Mouse (Mus musculus): ENCODE data around the gene Bri3. TPM values are rescaled to one million over a fixed set of nuclear protein-coding genes. Genes with fewer than 3 reads are reported as not detected.
"Not testable (repeated sequence)": the region's sequence is repeated elsewhere in the genome, so short reads cannot be mapped to it uniquely, and the experiment has no call there.

Bri3 gene
- total and polyA plus RNA-seq, 2 experiments from 2014 or later, result 17.6 to 138 TPM

DNA sequence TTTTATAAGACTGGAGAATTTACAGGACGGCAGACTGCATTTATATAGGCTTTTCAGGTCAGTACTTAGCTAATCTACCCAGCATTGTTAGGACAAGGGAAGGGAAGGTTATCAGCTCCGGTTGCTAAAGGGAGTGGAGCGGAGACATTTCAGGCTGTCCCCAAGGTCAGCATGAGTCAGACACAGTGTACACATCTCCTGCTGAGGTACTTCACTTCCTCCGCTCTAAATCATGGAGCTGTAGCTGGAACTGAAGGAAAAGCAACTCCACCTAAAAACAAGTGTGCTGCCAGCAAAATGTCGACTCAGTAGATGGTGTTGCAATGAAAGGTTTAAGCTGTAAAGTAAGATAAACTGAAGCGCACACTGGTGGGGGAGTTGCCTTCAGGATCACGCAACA, 77.4 kb downstream of the Bri3 start:
- H3K36me3 ChIP-seq (ENCODE audit: insufficient read depth), result no peaks in the 10 kb centered on the region
- TF ChIP-seq CTCF (IDR thresholded peaks at IDR 0.05; ENCODE audit: low read depth), result no peak
- no peak for ATAC-seq
- no peak for DNase-seq
- H3K9ac ChIP-seq, result no peak overlapping the region
- H3K4me2 ChIP-seq (ENCODE audit: low read depth), result no peak overlapping the region
- H3K4me3 ChIP-seq (ENCODE audit: low read depth, low read length), result no peak overlapping the region
- H3K9me3 ChIP-seq (ENCODE audit: low read length), result no peaks in the 10 kb centered on the region
- H3K27me3 ChIP-seq (ENCODE audit: insufficient read depth, low read length), result no peaks in the 10 kb centered on the region
- no peak overlapping the region for H3K27ac ChIP-seq (ENCODE audit: low read depth, low read length)
- 83% methylated on average over 7 of the region's 7 CpGs for WGBS
- no peaks in the 10 kb centered on the region for H3K4me1 ChIP-seq (ENCODE audit: insufficient read depth)

DNA sequence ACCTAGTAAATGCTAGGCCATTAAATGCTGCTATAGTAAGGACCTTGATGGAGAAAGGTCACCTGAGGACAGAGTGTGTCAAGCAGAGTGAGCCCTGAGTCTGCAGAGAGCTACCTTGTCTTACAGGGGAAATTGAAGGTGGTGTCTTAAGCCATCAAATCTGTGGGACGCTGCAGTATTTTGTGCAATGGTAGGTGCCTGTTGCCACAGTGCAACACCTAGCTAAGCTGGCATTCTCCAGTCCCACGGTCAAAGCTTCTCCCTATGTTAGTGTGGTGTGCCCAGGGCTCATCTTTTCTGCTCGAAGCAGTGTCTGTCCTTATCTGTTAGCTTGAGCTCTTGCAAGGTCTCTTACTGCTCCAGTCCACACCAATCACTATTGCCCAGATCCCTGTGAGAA, 78.5 kb downstream of the Bri3 start:
- ATAC-seq (no peak), DNase-seq (no peak)
- no peaks in the 10 kb centered on the region for H3K4me1 ChIP-seq (ENCODE audit: insufficient read depth)
- no peak overlapping the region for H3K27ac ChIP-seq (ENCODE audit: low read depth, low read length)
- no peak overlapping the region for H3K4me3 ChIP-seq (ENCODE audit: low read depth, low read length)
- H3K9ac ChIP-seq, result no peak overlapping the region
- no peaks in the 10 kb centered on the region for H3K9me3 ChIP-seq (ENCODE audit: low read length)
- WGBS, result 92% methylated on average over 3 of the region's 3 CpGs
- no peak overlapping the region for H3K4me2 ChIP-seq (ENCODE audit: low read depth)
- H3K27me3 ChIP-seq (ENCODE audit: insufficient read depth, low read length), result no peaks in the 10 kb centered on the region
- H3K36me3 ChIP-seq (ENCODE audit: insufficient read depth), result no peaks in the 10 kb centered on the region
- no peak for TF ChIP-seq CTCF (IDR thresholded peaks at IDR 0.05; ENCODE audit: low read depth)

DNA sequence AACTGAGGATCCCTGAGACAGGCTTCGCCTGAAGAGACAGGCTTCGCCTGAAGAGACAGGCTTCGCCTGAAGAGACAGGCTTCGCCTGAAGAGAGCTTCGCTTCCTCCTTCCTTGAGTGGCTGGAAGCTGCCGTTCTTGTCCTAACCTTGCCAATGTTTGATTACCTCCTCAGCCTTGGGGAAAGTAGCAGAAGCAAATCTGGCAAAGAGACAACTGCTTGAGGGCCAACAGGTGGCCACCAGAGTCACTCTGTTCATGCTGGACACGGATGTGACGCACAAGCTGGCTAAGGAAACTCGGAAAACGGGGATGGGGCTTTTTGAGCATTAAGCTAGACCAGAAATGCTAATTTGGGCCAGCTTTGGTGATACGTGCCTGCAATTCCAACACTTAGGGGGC, 89.8 kb downstream of the Bri3 start:
- H3K27me3 ChIP-seq (ENCODE audit: insufficient read depth, low read length), result no peaks in the 10 kb centered on the region
- WGBS, result 90% methylated on average over 11 of the region's 11 CpGs

DNA sequence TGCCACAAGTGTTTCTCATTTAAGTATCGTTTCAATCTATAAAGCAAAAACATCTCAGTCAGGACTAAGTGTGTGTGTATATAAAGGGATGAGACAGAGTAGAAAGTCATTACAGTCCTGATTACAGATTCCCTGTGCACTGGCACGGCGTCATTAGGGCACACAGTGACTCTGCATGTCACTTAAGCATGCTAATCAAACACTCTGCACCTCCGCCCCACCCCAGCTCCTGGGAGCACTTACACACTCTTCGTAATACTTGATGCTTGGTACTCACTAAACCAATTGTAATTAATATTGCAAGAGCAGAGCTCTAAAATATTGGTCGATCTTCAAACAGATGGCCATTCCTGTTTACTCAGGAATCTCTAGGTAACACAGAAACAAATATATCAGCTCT, 91.1 kb downstream of the Bri3 start:
- WGBS, result 69% methylated on average over 6 of the region's 6 CpGs
- H3K27ac ChIP-seq (ENCODE audit: low read depth, low read length); DNase-seq; H3K4me1 ChIP-seq (ENCODE audit: insufficient read depth); H3K4me2 ChIP-seq (ENCODE audit: low read depth); H3K9ac ChIP-seq; H3K9me3 ChIP-seq (ENCODE audit: low read length); ATAC-seq; H3K36me3 ChIP-seq (ENCODE audit: insufficient read depth); H3K4me3 ChIP-seq (ENCODE audit: low read depth, low read length); H3K27me3 ChIP-seq (ENCODE audit: insufficient read depth, low read length): not testable (repeated sequence)

More for the DNA sequence above, 89.8 kb downstream of the Bri3 start:
- DNase-seq (no peak), ATAC-seq (no peak)
- no peak for TF ChIP-seq CTCF (IDR thresholded peaks at IDR 0.05; ENCODE audit: low read depth)
- no peaks in the 10 kb centered on the region for H3K4me1 ChIP-seq (ENCODE audit: insufficient read depth)
- no peak overlapping the region for H3K4me2 ChIP-seq (ENCODE audit: low read depth)
- no peak overlapping the region for H3K9ac ChIP-seq
- H3K4me3 ChIP-seq (ENCODE audit: low read depth, low read length), result no peak overlapping the region
- no peak overlapping the region for H3K27ac ChIP-seq (ENCODE audit: low read depth, low read length)
- H3K36me3 ChIP-seq (ENCODE audit: insufficient read depth), result no peaks in the 10 kb centered on the region
- no peaks in the 10 kb centered on the region for H3K9me3 ChIP-seq (ENCODE audit: low read length)

DNA sequence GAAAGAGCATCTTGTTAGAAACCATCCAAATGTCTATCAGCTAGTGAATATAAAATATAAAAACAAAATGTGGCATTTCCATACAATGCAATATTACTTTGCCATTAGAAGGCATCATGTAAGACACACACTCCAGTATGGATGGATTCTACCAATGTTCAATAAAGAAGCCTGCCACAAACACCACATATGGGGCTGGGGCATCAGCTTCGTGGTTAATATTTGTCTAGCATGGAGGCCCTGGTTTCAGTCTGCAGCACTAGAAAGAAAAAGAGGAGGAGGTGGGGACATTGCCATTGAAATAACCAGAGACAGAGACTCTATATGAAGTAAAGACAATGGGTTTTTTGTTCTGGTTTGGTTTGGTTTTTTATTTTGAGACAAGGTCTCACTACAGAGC, 94.5 kb downstream of the Bri3 start:
- ATAC-seq (no peak), DNase-seq (no peak)
- Histone ChIP-seq H3K4me2 (ENCODE audit: low read depth) (no peak overlapping the region), H3K4me3 (ENCODE audit: low read depth, low read length) (no peak overlapping the region), H3K4me1 (ENCODE audit: insufficient read depth) (no peaks in the 10 kb centered on the region), H3K27ac (ENCODE audit: low read depth, low read length) (no peak overlapping the region), H3K9me3 (ENCODE audit: low read length) (no peaks in the 10 kb centered on the region), H3K9ac (no peak overlapping the region), H3K27me3 (ENCODE audit: insufficient read depth, low read length) (no peaks in the 10 kb centered on the region), H3K36me3 (ENCODE audit: insufficient read depth) (no peaks in the 10 kb centered on the region)
- TF ChIP-seq CTCF (IDR thresholded peaks at IDR 0.05; ENCODE audit: low read depth), result no peak
- WGBS, result 52% methylated on average over 1 of the region's 1 CpGs

DNA sequence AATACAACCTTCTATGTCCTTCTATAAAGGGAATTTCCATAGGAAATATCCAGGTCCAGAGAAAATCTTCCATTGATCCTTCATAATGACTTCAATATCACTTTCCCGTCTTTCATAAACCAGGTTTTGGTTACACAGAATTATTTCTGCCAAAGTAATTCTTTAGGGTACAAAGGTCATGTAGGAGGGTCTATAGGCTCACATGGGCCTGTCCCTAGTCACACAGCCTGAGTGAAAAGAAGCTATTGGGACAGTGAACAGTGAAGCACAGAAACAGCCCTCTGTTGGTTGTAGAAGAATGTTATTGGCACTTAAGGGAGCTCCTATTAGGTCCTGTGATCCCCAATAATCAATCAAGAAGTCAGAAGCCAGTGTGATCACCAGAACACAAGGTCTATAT, 96.8 kb downstream of the Bri3 start:
- DNase-seq (no peak), ATAC-seq (no peak)
- Histone ChIP-seq H3K36me3 (ENCODE audit: insufficient read depth) (no peaks in the 10 kb centered on the region), H3K27me3 (ENCODE audit: insufficient read depth, low read length) (no peaks in the 10 kb centered on the region), H3K4me1 (ENCODE audit: insufficient read depth) (no peaks in the 10 kb centered on the region), H3K27ac (ENCODE audit: low read depth, low read length) (no peak overlapping the region), H3K4me3 (ENCODE audit: low read depth, low read length) (no peak overlapping the region), H3K9ac (no peak overlapping the region), H3K4me2 (ENCODE audit: low read depth) (no peak overlapping the region), H3K9me3 (ENCODE audit: low read length) (no peaks in the 10 kb centered on the region)
- TF ChIP-seq CTCF (IDR thresholded peaks at IDR 0.05; ENCODE audit: low read depth), result no peak
- WGBS, result 84% methylated on average over 1 of the region's 1 CpGs

DNA sequence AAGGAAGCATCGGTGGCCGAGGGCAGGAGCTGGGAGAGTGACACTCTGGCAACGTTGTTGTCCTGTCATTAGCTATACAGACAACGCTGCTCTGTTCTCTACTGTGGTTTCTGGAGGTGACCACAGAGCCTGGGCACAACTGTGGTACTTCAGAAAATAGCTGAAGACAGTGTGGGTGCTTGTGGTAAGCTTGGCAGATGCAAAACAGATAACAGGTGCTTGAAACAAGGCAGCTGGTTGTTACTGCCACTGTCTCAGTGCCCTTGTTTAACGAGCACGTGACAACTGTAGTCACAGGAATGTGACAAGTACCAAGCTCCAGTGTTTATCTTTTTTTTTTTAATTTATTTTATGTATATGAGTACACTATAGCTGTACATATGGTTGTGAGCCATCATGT, 100.4 kb downstream of the Bri3 start:
- H3K4me1 ChIP-seq (ENCODE audit: insufficient read depth), result no peaks in the 10 kb centered on the region
- no peaks in the 10 kb centered on the region for H3K36me3 ChIP-seq (ENCODE audit: insufficient read depth)
- TF ChIP-seq CTCF (IDR thresholded peaks at IDR 0.05; ENCODE audit: low read depth), result no peak
- H3K4me3 ChIP-seq (ENCODE audit: low read depth, low read length), result no peak overlapping the region
- no peak overlapping the region for H3K27ac ChIP-seq (ENCODE audit: low read depth, low read length)
- no peak overlapping the region for H3K9ac ChIP-seq
- H3K27me3 ChIP-seq (ENCODE audit: insufficient read depth, low read length), result no peaks in the 10 kb centered on the region
- DNase-seq (no peak), ATAC-seq (no peak)
- no peaks in the 10 kb centered on the region for H3K9me3 ChIP-seq (ENCODE audit: low read length)
- H3K4me2 ChIP-seq (ENCODE audit: low read depth), result no peak overlapping the region
- WGBS, result 85% methylated on average over 6 of the region's 6 CpGs

DNA sequence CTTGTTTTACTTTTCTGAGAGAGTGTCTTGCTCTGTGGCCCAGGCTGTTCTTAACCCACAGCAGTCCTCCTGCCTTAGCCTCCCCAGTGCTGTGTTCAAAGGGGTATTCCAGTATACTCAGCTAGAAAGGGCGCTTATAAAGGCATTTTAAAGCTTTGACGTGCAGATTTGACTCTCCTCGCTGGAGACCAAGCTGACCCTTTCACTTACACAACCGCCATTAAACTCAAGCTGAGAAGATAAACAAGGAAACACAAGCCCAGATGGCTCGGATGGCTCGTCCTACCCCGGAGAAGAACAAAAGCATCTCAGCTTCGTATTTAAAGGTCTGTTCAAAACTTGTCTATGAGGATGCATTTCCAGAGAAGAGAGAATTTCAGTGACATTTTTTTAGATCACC, 106.9 kb downstream of the Bri3 start:
- Histone ChIP-seq H3K27me3 (ENCODE audit: insufficient read depth, low read length) (no peaks in the 10 kb centered on the region), H3K9me3 (ENCODE audit: low read length) (no peaks in the 10 kb centered on the region), H3K9ac (no peak overlapping the region), H3K27ac (ENCODE audit: low read depth, low read length) (no peak overlapping the region), H3K4me3 (ENCODE audit: low read depth, low read length) (no peak overlapping the region), H3K36me3 (ENCODE audit: insufficient read depth) (no peaks in the 10 kb centered on the region), H3K4me1 (ENCODE audit: insufficient read depth) (no peaks in the 10 kb centered on the region), H3K4me2 (ENCODE audit: low read depth) (no peak overlapping the region)
- 15% methylated on average over 8 of the region's 8 CpGs for WGBS
- DNase-seq, result no peak
- TF ChIP-seq CTCF (IDR thresholded peaks at IDR 0.05; ENCODE audit: low read depth), result no peak
- ATAC-seq, result no peak
